Mouse (Mus musculus): ENCODE data around the gene Lefty1. TPM values are rescaled to one million over a fixed set of nuclear protein-coding genes. Genes with fewer than 3 reads are reported as not detected.

The Lefty1 gene
- polyA plus RNA-seq, 1 experiment = 0.83 TPM

DNA sequence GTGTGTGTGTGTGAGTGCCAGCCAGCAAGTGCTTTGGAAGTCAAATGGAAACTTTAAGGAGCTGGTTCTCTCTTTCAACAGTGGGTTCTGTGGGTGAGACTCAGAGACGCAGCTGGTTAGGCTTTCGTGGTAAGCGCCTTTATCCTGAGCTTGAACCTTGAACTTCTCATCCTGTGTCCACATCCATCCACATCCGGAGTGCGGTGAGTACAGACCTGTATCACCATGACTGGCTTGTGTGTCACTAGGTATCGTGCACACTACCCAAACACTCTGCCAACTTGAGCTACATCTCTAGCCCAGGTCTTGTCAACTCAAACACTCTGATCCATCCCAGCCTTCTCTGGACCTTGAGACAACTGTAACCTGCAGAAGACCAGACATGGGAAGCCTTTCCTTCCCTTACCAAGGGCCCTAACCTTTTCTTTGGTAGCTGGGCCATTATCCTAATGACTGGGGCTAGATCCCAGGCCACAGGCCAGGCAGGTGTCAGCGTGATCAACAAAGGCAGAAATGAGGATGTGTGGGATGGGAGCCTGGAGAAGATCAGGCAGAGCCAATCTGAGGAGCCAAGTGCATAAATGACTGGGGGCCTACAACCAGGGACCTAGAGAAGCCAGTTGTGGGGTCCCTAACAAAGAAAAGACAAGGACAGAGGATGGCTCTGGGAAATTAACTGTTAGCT is 6.1 kb downstream of the Lefty1 start:
- no peak for TF ChIP-seq FLI1 (IDR thresholded peaks at IDR 0.05; ENCODE audit: low read length)
- H3K36me3 ChIP-seq (replicated peaks; ENCODE audit: low read length) = peaks cover under 1% of the 10 kb centered on the region
- no peaks in the 10 kb centered on the region for H3K9me3 ChIP-seq
- peaks cover 48% of the 10 kb centered on the region for H3K4me1 ChIP-seq
- peaks cover 11% of the 10 kb centered on the region for H3K27me3 ChIP-seq (replicated peaks)
- peak overlapping the region; percentile 99 for H3K4me3 ChIP-seq (replicated peaks)

DNA sequence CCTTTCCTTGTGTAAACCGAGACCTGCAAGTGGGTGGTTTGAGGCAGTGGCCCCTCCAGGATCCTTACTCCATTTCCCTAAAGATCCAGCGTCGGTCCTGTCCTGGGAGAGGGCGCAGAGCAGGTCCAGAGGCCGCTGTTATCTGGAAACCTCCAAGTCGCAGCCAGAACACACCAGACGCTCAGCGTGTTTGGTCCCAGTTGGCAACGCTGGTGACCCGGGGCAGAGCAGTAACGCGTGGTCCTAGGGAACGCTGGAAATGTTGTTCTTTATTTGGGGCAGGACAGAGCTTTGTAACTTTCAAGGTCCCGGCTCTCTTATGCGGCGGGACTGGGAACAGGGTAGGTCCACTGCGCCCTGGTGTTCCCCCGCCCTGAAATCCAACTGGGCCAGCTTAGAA is 6.9 kb downstream of the Lefty1 start:
- TF ChIP-seq GATA1 (IDR thresholded peaks at IDR 0.05; ENCODE audit: borderline replicate concordance, low read length) (no peak), FLI1 (IDR thresholded peaks at IDR 0.05; ENCODE audit: low read length) (no peak)
- H3K9me3 ChIP-seq = no peaks in the 10 kb centered on the region
- H3K27me3 ChIP-seq (replicated peaks) = peaks cover 5% of the 10 kb centered on the region
- peaks cover 56% of the 10 kb centered on the region for H3K4me1 ChIP-seq
- H3K4me3 ChIP-seq (replicated peaks) = peak overlapping the region; percentile 99
- H3K36me3 ChIP-seq (replicated peaks; ENCODE audit: low read length) = peaks cover 9% of the 10 kb centered on the region

DNA sequence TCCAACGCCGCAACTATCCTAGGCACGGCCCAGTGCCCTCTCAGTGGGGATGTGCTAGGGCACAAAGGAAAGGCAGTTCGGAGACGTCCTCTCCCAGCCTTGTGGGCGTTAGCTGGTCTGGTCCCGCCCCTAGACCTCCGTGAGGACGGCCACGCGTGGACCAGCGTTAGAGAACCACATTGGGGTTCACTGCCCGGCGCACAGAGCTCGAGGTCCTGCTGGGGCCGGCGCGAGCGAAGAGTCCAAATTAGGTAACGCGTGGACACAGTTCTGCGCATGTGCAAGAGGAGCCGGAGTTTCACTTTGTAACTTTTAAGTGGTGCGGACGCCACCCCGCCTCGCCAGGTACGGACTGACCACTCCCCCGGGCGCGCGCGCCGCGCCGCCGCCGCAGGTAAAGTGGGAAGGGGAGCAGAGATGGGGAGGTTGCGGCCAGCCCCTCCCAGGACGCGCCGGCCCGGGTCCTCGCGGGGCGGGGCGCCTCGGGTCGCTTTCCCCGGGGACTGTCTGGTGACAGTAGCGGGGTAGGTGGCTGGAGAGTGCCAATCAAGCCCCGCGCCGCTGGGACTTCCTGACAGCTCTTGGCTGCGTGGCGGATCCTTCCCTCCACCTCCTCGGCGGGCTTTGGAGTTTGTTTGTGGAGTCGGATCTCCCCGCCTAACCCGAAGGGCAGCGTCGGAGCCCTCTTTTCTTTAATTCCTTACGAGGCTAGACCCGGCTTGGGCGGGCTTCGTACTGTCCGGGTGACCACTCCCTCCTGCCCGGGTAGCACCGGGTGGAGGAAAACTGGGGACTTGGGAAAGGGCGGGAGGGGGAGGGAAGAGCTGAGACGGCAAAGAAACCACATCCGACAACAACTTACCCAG is 7.6 kb downstream of the Lefty1 start, which contains the start of gene Tmem63a:
Gene Tmem63a, plus strand, starts transcription at position 179 of the 866 bp plus-strand sequence.
- Histone ChIP-seq H3K9me3 (no peaks in the 10 kb centered on the region), H3K4me3 (replicated peaks) (peak within 1 kb of the TSS; percentile 99), H3K4me1 (peaks cover 59% of the 10 kb centered on the region), H3K27me3 (replicated peaks) (peaks cover 5% of the 10 kb centered on the region), H3K36me3 (replicated peaks; ENCODE audit: low read length) (peaks cover 15% of the 10 kb centered on the region)
- no peak for TF ChIP-seq FLI1 (IDR thresholded peaks at IDR 0.05; ENCODE audit: low read length)
- TF ChIP-seq GATA1 (IDR thresholded peaks at IDR 0.05; ENCODE audit: borderline replicate concordance, low read length) = no peak

DNA sequence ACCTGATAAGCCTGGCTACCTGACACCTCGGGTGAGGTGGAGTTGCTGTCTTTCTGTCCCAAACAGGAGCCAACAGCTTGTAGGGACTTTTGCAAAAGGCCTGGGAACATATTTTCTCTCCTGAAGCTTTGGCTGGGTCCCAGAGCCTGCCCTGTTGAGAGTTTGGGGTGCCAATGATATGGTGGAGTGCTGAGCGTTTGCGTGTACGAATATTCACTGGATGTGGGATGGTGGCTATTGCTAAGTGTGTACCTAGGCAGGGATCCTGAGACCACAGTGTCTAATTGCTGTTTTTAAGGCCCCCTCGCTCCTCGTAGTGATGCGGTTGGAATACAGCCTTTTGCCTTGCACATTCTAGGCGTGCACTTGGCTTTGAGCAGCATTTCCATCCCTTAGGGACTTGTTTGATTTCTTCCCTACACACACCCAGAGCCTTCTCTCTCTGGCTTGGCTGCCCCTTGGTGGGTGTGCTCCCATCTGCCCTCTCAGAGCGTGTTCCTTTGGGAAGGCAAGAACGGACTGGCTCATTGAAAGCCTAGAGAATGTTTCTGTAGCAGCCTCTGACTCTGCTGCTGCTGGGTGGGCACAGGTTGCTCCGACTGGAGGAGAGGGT is 8.3 kb downstream of the Lefty1 start:
- H3K9me3 ChIP-seq = no peaks in the 10 kb centered on the region
- TF ChIP-seq GATA1 (IDR thresholded peaks at IDR 0.05; ENCODE audit: borderline replicate concordance, low read length) (no peak), FLI1 (IDR thresholded peaks at IDR 0.05; ENCODE audit: low read length) (no peak)
- peaks cover under 1% of the 10 kb centered on the region for H3K27me3 ChIP-seq (replicated peaks)
- H3K36me3 ChIP-seq (replicated peaks; ENCODE audit: low read length) = peaks cover 23% of the 10 kb centered on the region
- H3K4me1 ChIP-seq = peaks cover 59% of the 10 kb centered on the region
- peak overlapping the region; percentile 99 for H3K4me3 ChIP-seq (replicated peaks)

DNA sequence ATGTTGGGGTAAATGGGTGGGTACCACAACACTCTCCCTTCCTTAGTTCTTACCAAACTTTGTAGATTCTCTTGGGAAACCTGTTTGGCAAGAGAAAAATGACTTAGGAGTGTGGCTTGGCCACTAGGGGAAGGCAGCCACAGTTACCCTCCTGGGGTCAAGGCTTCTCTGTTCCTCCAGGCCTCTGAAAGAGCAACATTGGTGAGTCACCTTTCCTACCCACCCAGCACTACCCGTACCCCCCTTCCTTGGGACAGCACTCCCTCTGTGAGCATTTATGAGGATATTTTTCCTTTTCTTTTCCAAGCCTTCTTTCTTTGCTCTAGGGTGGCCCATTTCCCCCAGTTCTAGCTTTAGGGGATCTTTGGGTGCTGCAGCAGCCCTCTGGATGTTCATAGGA is 9.1 kb downstream of the Lefty1 start:
- H3K4me1 ChIP-seq = peaks cover 59% of the 10 kb centered on the region
- no peaks in the 10 kb centered on the region for H3K27me3 ChIP-seq (replicated peaks)
- TF ChIP-seq GATA1 (IDR thresholded peaks at IDR 0.05; ENCODE audit: borderline replicate concordance, low read length) (no peak), FLI1 (IDR thresholded peaks at IDR 0.05; ENCODE audit: low read length) (no peak)
- peaks cover 30% of the 10 kb centered on the region for H3K36me3 ChIP-seq (replicated peaks; ENCODE audit: low read length)
- peak overlapping the region; percentile 99 for H3K4me3 ChIP-seq (replicated peaks)
- no peaks in the 10 kb centered on the region for H3K9me3 ChIP-seq

DNA sequence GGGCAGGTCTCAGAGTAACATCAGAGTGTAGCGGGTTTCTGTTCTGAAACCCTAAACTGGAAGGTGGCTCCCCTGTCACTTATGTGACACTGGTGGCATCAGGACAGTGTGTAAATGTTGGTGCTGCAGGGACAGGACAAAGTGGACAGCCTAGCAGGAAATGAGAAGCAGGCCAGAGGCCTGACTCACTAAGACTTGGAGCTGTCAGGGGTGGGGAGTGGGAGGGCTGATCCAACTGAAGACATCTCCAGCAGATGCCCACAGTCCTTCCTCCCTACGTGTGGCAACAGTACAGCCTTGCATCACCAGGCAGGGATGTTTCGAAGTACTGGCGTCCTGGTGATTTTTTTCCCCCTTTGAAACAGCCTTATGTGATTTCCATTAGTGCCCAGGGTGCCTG is 9.7 kb downstream of the Lefty1 start:
- TF ChIP-seq GATA1 (IDR thresholded peaks at IDR 0.05; ENCODE audit: borderline replicate concordance, low read length) (no peak), FLI1 (IDR thresholded peaks at IDR 0.05; ENCODE audit: low read length) (no peak)
- Histone ChIP-seq H3K36me3 (replicated peaks; ENCODE audit: low read length) (peaks cover 37% of the 10 kb centered on the region), H3K9me3 (no peaks in the 10 kb centered on the region), H3K27me3 (replicated peaks) (no peaks in the 10 kb centered on the region), H3K4me1 (peaks cover 62% of the 10 kb centered on the region), H3K4me3 (replicated peaks) (peak overlapping the region; percentile 83)

DNA sequence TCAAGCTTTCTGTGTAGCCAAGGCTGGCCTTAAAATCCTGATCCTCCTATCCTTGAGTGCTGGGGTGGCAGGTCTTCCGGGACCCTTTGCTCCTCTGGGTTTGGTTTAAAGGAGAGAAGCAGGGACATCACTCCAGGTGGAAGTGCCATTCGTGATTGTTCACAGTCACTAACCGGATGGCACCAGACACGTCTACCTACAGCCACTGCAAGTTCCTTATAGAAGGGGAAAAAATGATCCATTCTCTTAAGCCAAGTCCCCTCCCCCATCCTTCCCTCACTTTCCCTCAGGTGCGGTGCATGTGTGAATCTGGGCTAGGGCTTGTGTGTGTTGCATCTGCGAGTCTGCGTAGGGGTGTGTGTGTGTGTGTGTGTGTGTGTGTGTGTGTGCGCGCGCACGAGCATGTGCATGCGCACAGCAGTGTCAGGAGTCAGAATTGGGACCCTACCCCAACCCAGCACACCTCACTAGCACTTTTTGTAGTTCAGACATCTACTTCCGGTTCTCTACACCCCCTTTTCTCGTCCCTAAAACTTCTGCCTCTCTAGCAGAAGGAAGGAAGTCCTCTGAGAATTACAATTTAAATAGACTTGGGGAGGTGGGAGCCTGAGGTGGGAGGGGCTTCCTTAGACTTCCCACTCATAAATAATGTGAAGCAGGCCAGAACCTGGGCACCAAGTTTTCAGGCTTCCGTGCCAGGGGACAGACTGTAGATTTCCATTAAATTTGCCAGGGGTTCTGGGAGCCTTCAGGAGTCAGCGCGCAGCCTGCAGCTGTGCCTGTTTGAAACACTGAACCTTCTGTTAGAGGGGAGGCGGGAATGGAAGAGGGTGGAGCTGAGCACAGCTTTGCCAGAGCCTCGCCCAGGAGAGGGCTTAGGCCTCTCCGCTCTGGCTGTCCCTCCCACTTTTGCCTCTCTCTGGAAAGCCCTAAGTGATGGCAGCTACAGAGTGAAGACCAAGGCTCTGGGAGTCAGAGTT is 10.5 kb downstream of the Lefty1 start:
- peaks cover 65% of the 10 kb centered on the region for H3K4me1 ChIP-seq
- H3K4me3 ChIP-seq (replicated peaks) = peak overlapping the region; percentile 83
- H3K27me3 ChIP-seq (replicated peaks) = no peaks in the 10 kb centered on the region

DNA sequence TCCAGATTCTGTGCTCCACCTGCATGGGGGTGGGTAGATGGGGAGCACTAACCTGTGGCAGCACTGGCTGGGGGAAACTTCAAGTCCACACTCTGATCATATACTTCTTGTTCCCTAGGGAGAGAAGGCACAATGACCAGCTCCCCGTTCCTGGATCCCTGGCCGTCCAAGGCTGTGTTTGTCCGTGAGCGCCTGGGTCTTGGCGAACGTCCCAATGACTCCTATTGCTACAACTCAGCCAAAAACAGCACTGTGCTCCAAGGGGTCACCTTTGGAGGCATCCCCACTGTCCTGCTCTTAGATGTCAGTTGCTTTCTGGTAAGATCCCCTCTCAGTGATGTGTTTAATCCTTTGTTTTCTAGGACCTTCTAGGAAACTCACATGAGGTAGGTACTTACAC is 11.6 kb downstream of the Lefty1 start:
- no peak for TF ChIP-seq FLI1 (IDR thresholded peaks at IDR 0.05; ENCODE audit: low read length)
- TF ChIP-seq GATA1 (IDR thresholded peaks at IDR 0.05; ENCODE audit: borderline replicate concordance, low read length) = no peak
- H3K27me3 ChIP-seq (replicated peaks) = no peaks in the 10 kb centered on the region
- no peaks in the 10 kb centered on the region for H3K9me3 ChIP-seq
- peaks cover 49% of the 10 kb centered on the region for H3K36me3 ChIP-seq (replicated peaks; ENCODE audit: low read length)
- no peak overlapping the region for H3K4me3 ChIP-seq (replicated peaks)
- peaks cover 56% of the 10 kb centered on the region for H3K4me1 ChIP-seq

More for the DNA sequence above, 10.5 kb downstream of the Lefty1 start:
- H3K9me3 ChIP-seq = no peaks in the 10 kb centered on the region
- peaks cover 44% of the 10 kb centered on the region for H3K36me3 ChIP-seq (replicated peaks; ENCODE audit: low read length)
- TF ChIP-seq FLI1 (IDR thresholded peaks at IDR 0.05; ENCODE audit: low read length) (no peak), GATA1 (IDR thresholded peaks at IDR 0.05; ENCODE audit: borderline replicate concordance, low read length) (no peak)
